Mouse (Mus musculus): ENCODE measurements at regions not wholly inside any gene's neighbourhood (a gene's known extent, or its start where the extent isn't known, plus 50 kb on each side); places are given as distances from the start of the nearest gene placed in this dataset.

DNA sequence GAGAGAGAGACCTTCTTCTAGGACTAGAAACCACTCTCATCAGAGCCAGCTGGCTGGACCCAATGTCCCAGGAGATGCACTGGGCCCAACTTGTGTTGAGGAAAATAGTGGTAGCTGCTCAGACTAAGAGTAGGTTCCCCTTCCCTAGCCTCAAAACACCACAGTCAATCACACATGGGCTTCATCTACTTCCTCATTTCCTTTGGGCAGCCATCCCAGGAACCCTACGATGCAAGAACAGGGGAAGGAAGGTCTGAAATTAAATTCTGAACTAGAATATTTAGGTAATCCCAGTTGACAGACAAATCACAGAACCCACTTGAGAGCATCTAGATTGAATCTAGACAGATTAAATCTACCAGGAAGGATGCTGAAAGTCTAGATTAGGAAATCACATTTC is 56.8 kb upstream of the Agps start:
- no peak for TF ChIP-seq CTCF (IDR thresholded peaks at IDR 0.05; ENCODE audit: extremely low read depth, insufficient read depth, insufficient read length, insufficient replicate concordance)
- TF ChIP-seq POLR2A (IDR thresholded peaks at IDR 0.05; ENCODE audit: low read depth, low read length), result no peak

All from spleen, adult 2 months (tissue).